Mouse (Mus musculus): ENCODE measurements around the gene Tuba1c.
A peak's percentile ranks its signal among the peaks of the same experiment; 100 is the strongest.
"Not testable (repeated sequence)": the region's sequence is repeated elsewhere in the genome, so short reads cannot be mapped to it uniquely, and the experiment has no call there.

The Tuba1c gene

DNA sequence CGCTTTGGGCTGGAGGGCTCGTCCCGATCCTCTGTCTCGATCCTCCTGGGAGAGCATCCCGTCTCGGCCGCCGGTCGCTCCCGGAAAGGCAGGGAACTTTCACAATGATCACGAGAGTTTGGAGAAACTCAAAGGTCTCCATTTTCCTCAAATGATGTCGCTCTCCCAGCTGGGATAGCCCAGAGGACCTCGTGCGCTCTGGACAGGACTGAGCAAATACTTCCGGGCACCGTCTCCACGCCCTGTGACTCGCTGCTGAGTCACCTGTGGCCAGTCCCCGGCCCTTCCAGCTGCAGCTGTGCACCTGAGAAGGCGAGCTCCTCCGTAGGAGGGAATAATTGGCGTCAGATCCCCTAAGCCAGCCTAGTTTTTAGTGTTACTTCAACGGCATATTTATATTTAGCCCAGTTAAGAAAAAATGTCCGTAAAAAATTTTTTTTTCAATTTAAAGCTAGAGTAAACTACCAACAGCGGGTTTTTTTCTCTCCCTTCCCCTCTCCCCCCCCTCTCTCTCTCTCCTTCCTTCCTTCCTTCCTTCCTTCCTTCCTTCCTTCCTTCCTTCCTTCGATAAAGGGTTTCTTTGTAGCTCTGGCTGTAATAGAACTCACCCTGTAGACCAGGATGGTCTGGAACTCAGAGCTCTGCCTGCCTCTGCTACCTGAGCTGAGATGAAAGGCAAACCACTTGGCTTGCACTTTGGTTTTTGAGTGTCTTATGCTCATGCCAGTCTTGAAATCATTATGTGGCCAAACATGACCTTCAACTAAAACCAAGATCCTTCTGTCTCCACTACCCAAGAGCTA, 1.1 kb downstream of the Tuba1c start:
- DNase-seq (ENCODE audit: low read depth, low spot score), result peak; percentile 66

- DNase-seq (ENCODE audit: low read depth, low spot score), result no peak
These were observed 1.6 kb downstream of the Tuba1c start for GRCm38 (mm10) chr15:99031388-99031675.

GRCm38 (mm10) chr15:99032041-99032725, 2.5 kb downstream of the Tuba1c start:
- DNase-seq (ENCODE audit: low read depth, low spot score), result no peak

- DNase-seq (ENCODE audit: low read depth, low spot score), result no peak
These were observed 3.1 kb downstream of the Tuba1c start for GRCm38 (mm10) chr15:99032726-99033250.

DNA sequence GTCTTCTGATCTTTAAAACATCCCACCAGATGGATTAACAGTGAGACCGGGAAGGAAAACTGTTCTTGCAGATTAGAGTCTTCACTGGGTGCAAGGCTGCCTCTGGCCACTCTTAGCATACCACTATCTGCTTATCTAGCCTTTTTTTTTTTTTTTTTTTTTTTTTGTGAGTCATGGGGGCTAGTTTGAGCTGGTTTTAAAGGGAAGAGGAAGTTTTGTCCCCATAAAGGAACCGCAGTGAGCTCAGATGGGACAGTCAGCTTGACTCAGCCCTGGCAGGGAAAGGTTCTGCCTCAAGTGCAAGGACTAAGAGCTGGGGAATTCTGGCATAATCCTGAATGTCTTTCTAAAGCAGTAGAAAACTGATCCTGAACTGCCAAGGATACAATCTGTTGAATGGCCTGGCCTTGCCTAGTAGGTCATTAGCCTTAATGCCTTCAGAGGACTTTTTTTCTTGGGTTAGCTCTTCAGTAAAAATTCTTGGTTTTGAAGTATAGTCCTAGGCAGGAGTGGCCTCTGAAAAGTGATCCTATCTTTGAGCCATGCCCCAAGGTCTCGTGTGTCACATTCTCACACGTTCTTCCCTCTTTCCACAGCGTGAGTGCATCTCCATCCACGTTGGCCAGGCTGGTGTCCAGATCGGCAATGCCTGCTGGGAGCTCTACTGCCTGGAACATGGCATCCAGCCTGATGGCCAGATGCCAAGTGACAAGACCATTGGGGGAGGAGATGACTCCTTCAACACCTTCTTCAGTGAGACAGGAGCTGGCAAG, 4.0 kb downstream of the Tuba1c start:
- DNase-seq (ENCODE audit: low read depth, low spot score), result no peak

GRCm38 (mm10) chr15:99035431-99035830, 5.7 kb downstream of the Tuba1c start:
- DNase-seq (ENCODE audit: low read depth, low spot score), result no peak

GRCm38 (mm10) chr15:99036249-99036905, 6.7 kb downstream of the Tuba1c start:
- DNase-seq (ENCODE audit: low read depth, low spot score), result no peak

DNA sequence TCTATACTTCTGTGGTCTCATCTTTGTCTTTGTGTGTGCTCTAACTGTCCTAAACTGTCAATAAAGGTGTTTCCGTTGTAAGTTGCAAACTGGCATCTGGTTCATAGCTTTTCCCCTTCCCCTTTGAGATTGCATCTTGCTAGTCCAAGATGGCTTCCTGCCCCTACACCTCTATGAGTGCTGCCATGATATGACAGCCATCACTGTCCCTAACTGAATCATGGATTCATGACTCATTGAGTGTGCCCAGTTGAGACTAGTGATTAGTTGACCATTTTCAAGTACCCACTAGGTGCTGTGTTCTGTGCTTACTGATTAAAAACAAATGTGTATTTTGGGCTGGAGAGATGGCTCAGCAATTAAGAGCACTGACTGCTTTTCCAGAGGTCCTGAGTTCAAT, 8.3 kb downstream of the Tuba1c start:
- no peak for DNase-seq (ENCODE audit: low read depth, low spot score)

GRCm38 (mm10) chr15:99038797-99039196, 9.1 kb downstream of the Tuba1c start:
- DNase-seq (ENCODE audit: low read depth, low spot score), result no peak

- no peak for DNase-seq (ENCODE audit: low read depth, low spot score)
These were observed 9.6 kb downstream of the Tuba1c start for GRCm38 (mm10) chr15:99039306-99039705.

DNA sequence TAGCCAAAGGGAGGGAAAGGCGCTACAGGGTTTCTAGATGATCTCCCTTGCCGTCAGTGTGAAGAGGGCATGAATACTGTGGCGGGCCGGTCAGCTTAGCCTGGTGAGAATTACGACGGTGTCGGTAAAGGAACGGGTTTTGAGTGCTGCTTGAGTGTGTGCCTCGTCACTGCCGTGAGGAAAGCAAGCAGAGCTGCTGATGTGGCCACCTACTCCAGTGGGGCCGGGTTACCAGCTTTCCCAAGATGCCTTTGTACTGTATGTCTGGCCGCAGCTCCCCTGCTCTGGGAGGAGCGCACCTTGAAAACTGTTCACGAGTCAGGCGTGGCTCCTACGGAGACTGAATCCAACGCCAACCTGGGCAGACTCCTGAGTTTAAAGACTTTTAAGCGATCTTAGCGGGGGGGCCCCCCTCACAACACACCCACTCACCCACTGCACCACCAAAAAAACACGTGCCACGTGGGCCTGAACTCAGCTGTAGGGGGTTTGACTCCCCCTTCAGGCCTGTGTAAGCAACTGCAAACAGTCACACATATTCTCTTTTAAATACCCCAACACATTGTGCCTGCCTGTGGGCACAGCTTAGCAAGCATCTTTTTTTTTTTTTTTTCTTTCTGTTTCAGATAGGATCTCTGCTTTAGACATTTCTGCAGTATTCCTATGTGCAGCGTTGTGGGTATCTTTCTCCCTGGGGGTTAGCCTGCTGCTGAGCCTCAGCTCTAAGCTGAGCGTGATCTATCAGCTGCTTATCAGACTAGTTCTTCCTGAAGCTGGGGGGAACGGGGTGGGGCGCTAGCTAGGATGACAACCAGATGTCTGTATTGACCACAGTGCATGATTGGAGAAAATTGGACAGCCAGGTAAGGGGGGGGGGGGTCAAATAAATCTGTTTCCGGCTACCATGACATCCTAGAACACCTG, 10.6 kb downstream of the Tuba1c start:
- no peak for DNase-seq (ENCODE audit: low read depth, low spot score)

DNA sequence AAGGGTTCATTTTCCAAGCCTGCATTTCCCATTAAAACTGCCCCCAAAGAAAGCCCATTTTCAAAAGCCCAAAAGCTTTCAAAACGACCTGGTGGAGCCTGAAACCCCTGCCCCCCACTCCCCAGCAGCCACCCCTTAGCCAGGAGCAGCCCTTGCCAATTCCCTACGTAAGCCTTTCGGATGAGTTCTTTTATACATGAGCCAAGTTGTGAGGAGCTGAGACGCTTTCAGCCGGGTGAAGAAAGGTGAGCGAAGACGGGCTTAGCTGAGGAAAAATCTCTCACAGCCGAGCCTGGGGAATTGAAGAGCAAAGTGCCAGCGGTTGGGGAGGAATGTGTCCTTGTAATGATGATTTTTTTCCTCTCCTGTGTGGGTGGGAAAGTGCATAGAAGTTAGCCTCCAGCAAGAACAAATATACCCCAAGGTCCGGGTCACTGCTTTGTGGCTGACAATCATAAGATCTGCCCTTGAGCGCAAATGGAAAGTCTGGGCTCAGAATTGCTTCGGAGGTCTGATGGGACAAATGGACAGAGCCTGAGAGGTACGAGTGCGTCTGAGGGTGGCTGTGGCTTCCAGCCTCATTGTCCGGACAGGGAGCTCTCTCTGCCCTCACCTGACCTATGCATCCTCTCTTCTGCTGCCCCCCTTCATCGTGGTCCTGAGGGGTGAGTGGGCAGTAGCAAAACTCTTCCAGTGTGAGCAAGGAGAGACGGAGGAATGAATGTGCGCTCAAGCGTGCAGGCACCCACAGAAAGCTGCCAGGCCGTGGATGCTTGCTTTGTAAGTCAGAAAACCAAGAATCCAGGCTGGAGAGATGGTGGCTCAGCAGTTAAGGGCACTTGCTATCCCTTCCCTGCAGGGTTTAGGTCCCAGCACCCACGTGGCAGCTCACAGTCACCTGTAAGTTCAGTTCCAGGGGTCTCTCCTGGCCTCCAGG, 11.5 kb downstream of the Tuba1c start:
- DNase-seq (ENCODE audit: low read depth, low spot score), result no peak

DNA sequence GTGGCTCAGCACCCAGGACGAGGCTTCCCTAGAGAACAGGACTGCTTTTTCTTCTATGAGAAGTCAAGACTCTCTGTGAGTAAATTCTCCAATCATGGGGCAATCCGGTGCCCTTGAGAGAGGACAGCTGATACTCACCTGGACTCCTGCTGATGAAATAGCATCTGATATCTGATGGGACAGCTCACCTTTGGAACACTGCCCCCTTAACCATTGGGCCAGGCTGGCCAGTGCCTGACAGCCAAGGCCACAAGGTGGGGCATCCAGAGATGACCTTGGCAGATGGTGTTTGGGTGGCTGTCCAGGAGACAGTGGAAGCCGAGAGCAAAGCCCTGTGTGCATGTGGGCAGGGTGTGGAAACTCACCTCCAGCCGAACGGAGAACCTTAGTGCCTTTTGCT, 12.6 kb downstream of the Tuba1c start:
- DNase-seq (ENCODE audit: low read depth, low spot score), result no peak

- DNase-seq (ENCODE audit: low read depth, low spot score), result no peak
These were observed 15.2 kb downstream of the Tuba1c start for GRCm38 (mm10) chr15:99044854-99045253.

GRCm38 (mm10) chr15:99045734-99046133, 16.0 kb downstream of the Tuba1c start:
- not testable (repeated sequence) for DNase-seq (ENCODE audit: low read depth, low spot score)

- peak; percentile 65 for DNase-seq (ENCODE audit: low read depth, low spot score)
These were observed 20.0 kb downstream of the Tuba1c start for GRCm38 (mm10) chr15:99049473-99050253.

- DNase-seq (ENCODE audit: low read depth, low spot score), result no peak
These were observed 23.7 kb downstream of the Tuba1c start for GRCm38 (mm10) chr15:99053373-99053772.

- DNase-seq (ENCODE audit: low read depth, low spot score), result no peak
These were observed 25.3 kb downstream of the Tuba1c start, which contains the start of gene Prph for GRCm38 (mm10) chr15:99055040-99055439. Prph (plus strand) TSS chr15:99055174.

GRCm38 (mm10) chr15:99055511-99055961, 25.8 kb downstream of the Tuba1c start:
- peak; percentile 35 for DNase-seq (ENCODE audit: low read depth, low spot score)

All from CD4-positive helper T cell, adult 2 months (primary cell).